Mouse (Mus musculus): ENCODE measurements around the gene Fgf4. TPM values are rescaled to one million over a fixed set of nuclear protein-coding genes. Genes with fewer than 3 reads are reported as not detected.
A peak's percentile ranks its signal among the peaks of the same experiment; 100 is the strongest.
"Not testable (repeated sequence)": the region's sequence is repeated elsewhere in the genome, so short reads cannot be mapped to it uniquely, and the experiment has no call there.

The Fgf4 gene
- polyA plus RNA-seq, 1 experiment from 2014 or later, result not detected

DNA sequence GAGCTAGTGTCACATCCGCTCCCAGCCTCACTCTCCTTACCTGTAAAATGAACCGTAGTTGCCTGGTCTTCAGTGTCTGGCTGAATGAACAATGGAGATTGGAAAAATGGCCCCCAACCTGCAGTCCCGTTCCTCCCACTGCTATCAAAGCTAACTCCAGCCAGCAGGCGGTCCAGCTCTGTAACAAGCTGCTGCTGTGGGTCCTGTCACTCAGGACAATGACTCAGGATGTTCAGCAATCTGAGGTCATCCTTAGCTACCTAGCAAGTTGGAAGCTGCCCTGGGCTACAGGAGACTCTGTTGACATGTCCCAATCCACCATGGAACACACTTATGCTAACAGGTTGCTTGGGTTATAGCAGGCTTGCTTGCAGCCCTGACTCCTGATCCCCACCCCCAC is 26.0 kb downstream of the Fgf4 start:
- H3K9ac ChIP-seq (ENCODE audit: low read depth, low read length), result no peak overlapping the region
- H3K4me2 ChIP-seq (replicated peaks; ENCODE audit: low read depth, low read length), result no peak overlapping the region
- H3K27ac ChIP-seq (ENCODE audit: low read depth, low read length), result no peak overlapping the region
- H3K36me3 ChIP-seq (ENCODE audit: control insufficient read depth, insufficient read depth, low read length), result no peaks in the 10 kb centered on the region
- no peak overlapping the region for H3K4me3 ChIP-seq (ENCODE audit: low read depth, low read length)
- no peaks in the 10 kb centered on the region for H3K4me1 ChIP-seq (replicated peaks; ENCODE audit: control insufficient read depth, insufficient read depth, low read length)
- WGBS, result 68% methylated on average over 4 of the region's 4 CpGs
- DNase-seq (ENCODE audit: low spot score) (no peak), ATAC-seq (ENCODE audit: low FRiP score) (no peak)
- no peaks in the 10 kb centered on the region for H3K9me3 ChIP-seq (ENCODE audit: control insufficient read depth, low read length)
- no peaks in the 10 kb centered on the region for H3K27me3 ChIP-seq (ENCODE audit: control insufficient read depth, insufficient read depth, low read length)

DNA sequence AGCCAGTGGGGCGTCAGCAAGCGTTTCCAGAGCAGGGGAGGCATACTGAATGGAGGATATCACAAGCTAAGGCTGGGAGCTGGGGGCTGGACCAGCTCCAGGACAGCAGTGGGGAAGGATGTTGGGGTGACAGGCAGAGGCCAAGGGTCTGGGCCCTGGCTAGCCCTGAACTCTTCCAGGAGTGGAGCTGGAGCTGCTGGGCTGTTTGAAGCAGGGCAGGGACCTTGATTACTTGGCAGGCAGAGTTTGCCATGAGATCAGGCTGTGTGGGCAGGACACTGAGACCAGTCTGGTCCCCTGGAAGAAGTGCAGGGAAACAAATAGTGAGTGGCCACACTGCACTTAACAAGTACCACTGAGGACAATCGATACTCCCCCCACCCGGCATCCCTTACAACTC is 27.1 kb downstream of the Fgf4 start:
- Histone ChIP-seq H3K36me3 (ENCODE audit: control insufficient read depth, insufficient read depth, low read length) (no peaks in the 10 kb centered on the region), H3K4me2 (replicated peaks; ENCODE audit: low read depth, low read length) (no peak overlapping the region), H3K27me3 (ENCODE audit: control insufficient read depth, insufficient read depth, low read length) (no peaks in the 10 kb centered on the region), H3K9me3 (ENCODE audit: control insufficient read depth, low read length) (no peaks in the 10 kb centered on the region), H3K4me3 (ENCODE audit: low read depth, low read length) (no peak overlapping the region), H3K9ac (ENCODE audit: low read depth, low read length) (no peak overlapping the region), H3K27ac (ENCODE audit: low read depth, low read length) (no peak overlapping the region), H3K4me1 (replicated peaks; ENCODE audit: control insufficient read depth, insufficient read depth, low read length) (no peaks in the 10 kb centered on the region)
- ATAC-seq (ENCODE audit: low FRiP score) (no peak), DNase-seq (ENCODE audit: low spot score) (no peak)
- WGBS, result 77% methylated on average over 4 of the region's 4 CpGs

- Histone ChIP-seq H3K4me2 (replicated peaks; ENCODE audit: low read depth, low read length) (no peak overlapping the region), H3K27ac (ENCODE audit: low read depth, low read length) (no peak overlapping the region), H3K9ac (ENCODE audit: low read depth, low read length) (no peak overlapping the region), H3K9me3 (ENCODE audit: control insufficient read depth, low read length) (no peaks in the 10 kb centered on the region), H3K4me3 (ENCODE audit: low read depth, low read length) (no peak overlapping the region), H3K4me1 (replicated peaks; ENCODE audit: control insufficient read depth, insufficient read depth, low read length) (no peaks in the 10 kb centered on the region), H3K36me3 (ENCODE audit: control insufficient read depth, insufficient read depth, low read length) (no peaks in the 10 kb centered on the region), H3K27me3 (ENCODE audit: control insufficient read depth, insufficient read depth, low read length) (no peaks in the 10 kb centered on the region)
- 88% methylated on average over 1 of the region's 1 CpGs for WGBS
- ATAC-seq (ENCODE audit: low FRiP score) (no peak), DNase-seq (ENCODE audit: low spot score) (no peak)
These were observed 31.2 kb downstream of the Fgf4 start for GRCm38 (mm10) chr7:144878401-144878800.

- no peak overlapping the region for H3K4me2 ChIP-seq (replicated peaks; ENCODE audit: low read depth, low read length)
- H3K9ac ChIP-seq (ENCODE audit: low read depth, low read length), result no peak overlapping the region
- no peaks in the 10 kb centered on the region for H3K36me3 ChIP-seq (ENCODE audit: control insufficient read depth, insufficient read depth, low read length)
- no peaks in the 10 kb centered on the region for H3K9me3 ChIP-seq (ENCODE audit: control insufficient read depth, low read length)
- DNase-seq (ENCODE audit: low spot score), result no peak
- H3K27ac ChIP-seq (ENCODE audit: low read depth, low read length), result no peak overlapping the region
- no peaks in the 10 kb centered on the region for H3K27me3 ChIP-seq (ENCODE audit: control insufficient read depth, insufficient read depth, low read length)
- H3K4me1 ChIP-seq (replicated peaks; ENCODE audit: control insufficient read depth, insufficient read depth, low read length), result no peaks in the 10 kb centered on the region
- no peak for ATAC-seq (ENCODE audit: low FRiP score)
- WGBS, result 57% methylated on average over 2 of the region's 2 CpGs
- no peak overlapping the region for H3K4me3 ChIP-seq (ENCODE audit: low read depth, low read length)
These were observed 35.9 kb downstream of the Fgf4 start for GRCm38 (mm10) chr7:144883106-144883505.

DNA sequence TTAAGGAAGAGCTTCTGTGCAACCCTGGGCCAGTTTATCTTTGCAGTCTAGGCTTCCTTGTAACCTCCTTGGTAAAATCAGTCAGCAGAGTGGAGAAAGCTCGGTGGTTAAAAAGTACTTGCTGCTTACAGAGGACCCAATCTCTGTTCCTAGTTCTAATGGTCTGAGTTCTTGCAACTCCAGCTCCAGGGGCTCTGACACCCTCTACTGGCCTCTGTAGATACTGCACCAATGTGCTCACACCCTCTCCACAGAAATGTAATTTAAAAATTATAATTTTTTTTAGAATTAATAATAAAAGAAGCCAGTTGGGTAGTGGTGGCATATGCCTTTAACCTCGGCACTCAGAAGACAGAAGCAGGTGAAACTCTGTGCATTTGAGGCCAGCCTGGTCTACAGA is 40.5 kb downstream of the Fgf4 start:
- H3K36me3 ChIP-seq (ENCODE audit: control insufficient read depth, insufficient read depth, low read length), result no peaks in the 10 kb centered on the region
- DNase-seq (ENCODE audit: low spot score) (no peak), ATAC-seq (ENCODE audit: low FRiP score) (no peak)
- H3K4me1 ChIP-seq (replicated peaks; ENCODE audit: control insufficient read depth, insufficient read depth, low read length), result no peaks in the 10 kb centered on the region; the same call in 1 of the 2 replicates
- H3K27me3 ChIP-seq (ENCODE audit: control insufficient read depth, insufficient read depth, low read length), result no peaks in the 10 kb centered on the region
- H3K4me2 ChIP-seq (replicated peaks; ENCODE audit: low read depth, low read length), result no peak overlapping the region
- H3K9ac ChIP-seq (ENCODE audit: low read depth, low read length), result no peak overlapping the region
- no peak overlapping the region for H3K27ac ChIP-seq (ENCODE audit: low read depth, low read length)
- no peak overlapping the region for H3K4me3 ChIP-seq (ENCODE audit: low read depth, low read length)
- H3K9me3 ChIP-seq (ENCODE audit: control insufficient read depth, low read length), result no peaks in the 10 kb centered on the region
- 86% methylated on average over 2 of the region's 2 CpGs for WGBS

GRCm38 (mm10) chr7:144888564-144889299 is 41.6 kb downstream of the Fgf4 start:
- H3K36me3 ChIP-seq (ENCODE audit: control insufficient read depth, insufficient read depth, low read length), result no peaks in the 10 kb centered on the region
- no peak overlapping the region for H3K9ac ChIP-seq (ENCODE audit: low read depth, low read length)
- H3K4me3 ChIP-seq (ENCODE audit: low read depth, low read length), result no peak overlapping the region
- 3% methylated on average over 18 of the region's 18 CpGs for WGBS
- no peak overlapping the region for H3K27ac ChIP-seq (ENCODE audit: low read depth, low read length)
- ATAC-seq (ENCODE audit: low FRiP score) (no peak), DNase-seq (ENCODE audit: low spot score) (peak; percentile 19)
- no peaks in the 10 kb centered on the region; the same call in 1 of the 2 replicates for H3K4me1 ChIP-seq (replicated peaks; ENCODE audit: control insufficient read depth, insufficient read depth, low read length)
- H3K9me3 ChIP-seq (ENCODE audit: control insufficient read depth, low read length), result no peaks in the 10 kb centered on the region
- no peaks in the 10 kb centered on the region for H3K27me3 ChIP-seq (ENCODE audit: control insufficient read depth, insufficient read depth, low read length)
- H3K4me2 ChIP-seq (replicated peaks; ENCODE audit: low read depth, low read length), result no peak overlapping the region

GRCm38 (mm10) chr7:144890661-144891060 is 43.5 kb downstream of the Fgf4 start:
- not testable (repeated sequence) for H3K4me3 ChIP-seq (ENCODE audit: low read depth, low read length); ATAC-seq (ENCODE audit: low FRiP score); DNase-seq (ENCODE audit: low spot score); H3K27me3 ChIP-seq (ENCODE audit: control insufficient read depth, insufficient read depth, low read length); H3K4me2 ChIP-seq (replicated peaks; ENCODE audit: low read depth, low read length); H3K9ac ChIP-seq (ENCODE audit: low read depth, low read length); H3K4me1 ChIP-seq (replicated peaks; ENCODE audit: control insufficient read depth, insufficient read depth, low read length); H3K27ac ChIP-seq (ENCODE audit: low read depth, low read length); H3K36me3 ChIP-seq (ENCODE audit: control insufficient read depth, insufficient read depth, low read length); H3K9me3 ChIP-seq (ENCODE audit: control insufficient read depth, low read length)
- WGBS, result 83% methylated on average over 1 of the region's 1 CpGs

DNA sequence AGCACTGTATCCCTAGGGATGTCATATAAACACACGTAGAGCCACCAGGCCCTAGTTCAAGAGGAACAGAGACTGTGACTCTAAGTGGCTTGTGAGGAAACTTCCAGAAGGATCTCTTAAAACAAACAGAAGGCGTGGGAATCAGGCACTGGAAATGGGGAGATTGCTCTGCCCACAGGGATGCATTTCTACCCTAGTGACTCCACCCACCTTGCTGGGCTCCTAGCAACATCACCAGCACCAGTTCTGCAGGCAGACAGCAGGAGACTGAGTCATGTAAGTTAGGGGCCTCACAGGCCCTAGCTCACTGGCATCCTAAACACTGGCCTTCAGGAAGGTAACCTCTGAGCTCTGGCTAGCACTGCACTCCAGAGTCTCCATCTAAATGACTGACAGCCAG is 44.7 kb downstream of the Fgf4 start:
- no peak for DNase-seq (ENCODE audit: low spot score)
- Histone ChIP-seq H3K4me2 (replicated peaks; ENCODE audit: low read depth, low read length) (no peak overlapping the region), H3K4me1 (replicated peaks; ENCODE audit: control insufficient read depth, insufficient read depth, low read length) (peaks cover 2% of the 10 kb centered on the region; the same call in 1 of the 2 replicates), H3K27me3 (ENCODE audit: control insufficient read depth, insufficient read depth, low read length) (peaks cover 17% of the 10 kb centered on the region), H3K9ac (ENCODE audit: low read depth, low read length) (no peak overlapping the region), H3K36me3 (ENCODE audit: control insufficient read depth, insufficient read depth, low read length) (no peaks in the 10 kb centered on the region), H3K27ac (ENCODE audit: low read depth, low read length) (no peak overlapping the region), H3K4me3 (ENCODE audit: low read depth, low read length) (no peak overlapping the region), H3K9me3 (ENCODE audit: control insufficient read depth, low read length) (no peaks in the 10 kb centered on the region)
- no peak for ATAC-seq (ENCODE audit: low FRiP score)
- WGBS, result 81% methylated on average over 2 of the region's 2 CpGs

DNA sequence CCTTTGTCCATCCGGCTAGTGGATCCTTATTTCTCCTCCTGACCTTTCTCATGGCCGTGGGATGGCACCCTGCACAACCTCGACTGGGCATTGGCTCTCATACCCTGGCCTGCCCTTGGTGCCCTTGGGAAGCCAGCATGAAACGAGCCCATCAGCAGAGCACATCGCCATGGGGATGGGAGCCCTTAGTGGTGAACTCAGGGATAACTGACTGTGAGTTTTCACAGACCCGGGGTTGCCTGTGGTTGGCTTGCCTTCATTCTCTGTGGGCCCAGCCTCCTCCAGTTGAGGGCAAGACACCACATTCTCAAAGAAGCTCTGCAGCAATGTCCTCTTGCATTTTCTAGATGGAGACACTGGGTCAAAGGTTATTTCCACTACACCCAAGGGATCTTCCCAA is 45.2 kb downstream of the Fgf4 start:
- H3K4me3 ChIP-seq (ENCODE audit: low read depth, low read length), result no peak overlapping the region
- peaks cover 4% of the 10 kb centered on the region; the same call in 1 of the 2 replicates for H3K4me1 ChIP-seq (replicated peaks; ENCODE audit: control insufficient read depth, insufficient read depth, low read length)
- no peak overlapping the region for H3K4me2 ChIP-seq (replicated peaks; ENCODE audit: low read depth, low read length)
- H3K36me3 ChIP-seq (ENCODE audit: control insufficient read depth, insufficient read depth, low read length), result no peaks in the 10 kb centered on the region
- peaks cover 19% of the 10 kb centered on the region for H3K27me3 ChIP-seq (ENCODE audit: control insufficient read depth, insufficient read depth, low read length)
- no peak for ATAC-seq (ENCODE audit: low FRiP score)
- H3K27ac ChIP-seq (ENCODE audit: low read depth, low read length), result no peak overlapping the region
- H3K9ac ChIP-seq (ENCODE audit: low read depth, low read length), result no peak overlapping the region
- H3K9me3 ChIP-seq (ENCODE audit: control insufficient read depth, low read length), result no peaks in the 10 kb centered on the region
- WGBS, result 44% methylated on average over 6 of the region's 6 CpGs
- DNase-seq (ENCODE audit: low spot score), result no peak

All from hindbrain, embryonic 11.5 days (tissue).